Mouse (Mus musculus): ENCODE data around the gene Calm4.

GRCm38 (mm10) chr13:3818012-3818739 is 19.4 kb upstream of the Calm4 start:
- TF ChIP-seq CTCF (IDR thresholded peaks at IDR 0.05; ENCODE audit: extremely low read depth, insufficient read length, insufficient replicate concordance, low read depth, low read length) (no peak), POLR2A (IDR thresholded peaks at IDR 0.05; ENCODE audit: low read depth, low read length) (no peak)
